Mouse (Mus musculus): ENCODE measurements around the gene Sft2d1.

DNA sequence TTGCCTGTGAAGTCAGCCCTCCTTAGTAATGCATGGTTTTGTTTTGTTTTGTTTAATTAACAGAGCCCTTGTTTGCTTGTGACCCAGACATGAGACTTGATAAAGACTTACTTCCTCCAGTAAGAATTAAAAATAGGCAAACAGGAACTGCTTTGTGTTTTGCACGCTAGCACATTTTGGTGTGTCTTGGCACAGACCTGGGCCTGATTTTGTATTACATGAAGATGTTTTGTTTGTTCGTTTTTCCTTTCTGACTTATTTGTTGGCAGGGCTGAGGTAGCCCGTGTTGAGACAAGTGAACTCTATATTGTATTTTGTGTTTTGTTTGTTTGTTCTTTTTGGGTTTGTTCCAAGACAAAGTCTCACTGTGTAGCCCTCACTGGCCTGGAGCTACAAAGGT lies 849 bp downstream of the Sft2d1 start:
- no peak for TF ChIP-seq ZNF384 (IDR thresholded peaks at IDR 0.05; ENCODE audit: low read depth, low read length)
- no peak for TF ChIP-seq CTCF (IDR thresholded peaks at IDR 0.05 in 2 of 3, conservative IDR thresholded peaks at IDR 0.05 in 1 of 3; ENCODE audit: control insufficient read depth in 1 of 3, insufficient read depth in 1 of 3, low read depth in 2 of 3, low read length in 3 of 3, poor library complexity in 1 of 3, severe bottlenecking in 1 of 3)
- 0 out of 2 replicates have a peak, but pooled peaks have one; percentile 42 for TF ChIP-seq MEF2A (IDR thresholded peaks at IDR 0.05; ENCODE audit: extremely low read depth, insufficient replicate concordance, low read depth, low read length, poor library complexity, severe bottlenecking)
- peak; percentile 76 for TF ChIP-seq SIN3A (IDR thresholded peaks at IDR 0.05; ENCODE audit: low read length)
- peak; percentile 65; the same call in 1 of the 2 replicates for TF ChIP-seq MAX (IDR thresholded peaks at IDR 0.05; ENCODE audit: low read length)
- no peak for TF ChIP-seq MAZ (IDR thresholded peaks at IDR 0.05; ENCODE audit: low read depth, low read length)
- no peak for TF ChIP-seq POLR2A (IDR thresholded peaks at IDR 0.05; ENCODE audit: control insufficient read depth in 1 of 2, insufficient read depth in 1 of 2, low read depth in 1 of 2, low read length in 2 of 2, poor library complexity in 1 of 2)
- no peak for TF ChIP-seq USF1 (IDR thresholded peaks at IDR 0.05; ENCODE audit: low read depth, low read length)
- TF ChIP-seq MXI1 (IDR thresholded peaks at IDR 0.05; ENCODE audit: low read depth, low read length) = peak; percentile 77
- TF ChIP-seq UBTF (IDR thresholded peaks at IDR 0.05; ENCODE audit: borderline replicate concordance, insufficient read depth, low read depth, low read length) = no peak
- peak; percentile 45; the same call in 1 of the 2 replicates for TF ChIP-seq GATA1 (IDR thresholded peaks at IDR 0.05; ENCODE audit: low read depth, low read length)
- TF ChIP-seq ZMIZ1 (IDR thresholded peaks at IDR 0.05; ENCODE audit: low read depth, low read length) = no peak
- no peak for TF ChIP-seq CHD1 (IDR thresholded peaks at IDR 0.05; ENCODE audit: low read depth, low read length)

Measured in MEL (cell line).